Mouse (Mus musculus) thymus, adult 2 months (tissue): Measurements from ENCODE around the gene Krcc1. TPM values are rescaled to one million over a fixed set of nuclear protein-coding genes. Genes with fewer than 3 reads are reported as not detected.
"Not testable (repeated sequence)": the region's sequence is repeated elsewhere in the genome, so short reads cannot be mapped to it uniquely, and the experiment has no call there.

Source experiments
- DNase-seq: peaks from one replicate; pipeline ENCODE4 v3.0.0; 2021
- H3K27ac ChIP-seq: fragments of 200-500 bp; 2 replicates; pipeline ENCODE4 v1.5.1; 2012; ENCODE audit warnings: low read length, control low read depth; ENCODE audit not compliant: control insufficient read depth, insufficient read depth
- H3K27me3 ChIP-seq: fragments of 200-500 bp; 2 replicates; pipeline ENCODE4 v1.6.1; 2012; ENCODE audit warnings: mild to moderate bottlenecking, low read length, moderate library complexity, mixed read lengths; ENCODE audit not compliant: control insufficient read depth, insufficient read depth
- H3K36me3 ChIP-seq: fragments of 200-500 bp; 2 replicates; pipeline ENCODE4 v1.6.1; 2012; ENCODE audit warnings: mild to moderate bottlenecking, low read length, moderate library complexity; ENCODE audit not compliant: control insufficient read depth, insufficient read depth
- H3K4me1 ChIP-seq: fragments of 200-500 bp; replicated peaks from 2 replicates; pipeline ENCODE4 v1.6.1; 2012; ENCODE audit warnings: low read length; ENCODE audit not compliant: control insufficient read depth, insufficient read depth
- H3K4me3 ChIP-seq: fragments of 200-500 bp; 2 replicates; pipeline ENCODE4 v1.5.1; 2012; ENCODE audit warnings: mild to moderate bottlenecking, low read length, control low read depth, moderate library complexity; ENCODE audit not compliant: control insufficient read depth, insufficient read depth
- CTCF ChIP-seq: fragments of 200-500 bp; IDR thresholded peaks from 2 replicates; pipeline ENCODE4 v1.5.1; 2012; ENCODE audit warnings: mild to moderate bottlenecking, control low read depth, low read length, moderate library complexity, borderline replicate concordance; ENCODE audit not compliant: control insufficient read depth, poor library complexity, insufficient read depth; ENCODE audit errors: extremely low read depth
- POLR2A ChIP-seq: fragments of 200-500 bp; IDR thresholded peaks from 2 replicates; pipeline ENCODE4 v1.6.1; 2012; ENCODE audit warnings: mild to moderate bottlenecking, low read length, control low read depth, moderate library complexity; ENCODE audit not compliant: control insufficient read depth, poor library complexity, insufficient read depth; ENCODE audit errors: extremely low read depth
- WGBS: fragments of 180-500 bp; shearing (Covaris S2); methylation state at CpG from one replicate; pipeline ENCODE4 v1.1.7; 2018; 5-methylcytosine and 5-hydroxymethylcytosine counted together
- polyA plus RNA-seq: library from polyadenylated mRNA; depleted of rRNA; stranded (reverse); fragments of >200 nt; gene quantifications from 2 replicates; pipeline ENCODE4 v1.2.3, GENCODE M21; 2012

Gene Krcc1
- polyA plus RNA-seq, 1 experiment: 8.9 TPM

DNA sequence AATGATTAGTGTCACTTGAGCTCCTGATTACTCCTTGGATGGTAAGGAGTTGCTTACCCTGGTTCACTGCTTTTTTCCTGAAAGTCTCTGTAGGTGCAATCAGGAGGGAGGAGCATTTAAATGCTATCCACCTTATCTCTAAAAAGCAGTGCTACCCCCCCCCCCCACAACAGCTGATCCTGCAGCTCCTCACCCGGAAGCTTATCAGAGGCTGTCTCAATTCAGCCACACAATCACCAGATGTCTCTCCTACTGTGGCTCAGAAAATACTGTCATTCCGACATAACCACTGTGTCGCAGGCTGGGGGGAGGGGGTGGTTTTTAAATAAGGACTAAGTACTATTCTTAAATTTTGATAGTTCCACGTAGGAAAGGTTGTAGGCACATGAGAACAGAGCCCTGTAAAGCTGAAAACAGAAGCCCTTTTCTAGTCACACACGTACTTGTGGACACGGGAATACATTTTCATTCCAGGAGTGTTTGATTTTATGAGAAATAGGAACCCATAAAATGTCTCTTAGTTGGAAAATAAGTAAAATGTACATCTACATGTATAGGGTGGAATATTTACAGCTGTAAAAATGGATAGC lies 11.3 kb upstream of the Krcc1 start:
- peak; percentile 11 for DNase-seq
- Histone ChIP-seq H3K36me3 (no peaks in the 10 kb centered on the region), H3K27me3 (no peaks in the 10 kb centered on the region), H3K27ac (no peak overlapping the region), H3K4me3 (no peak overlapping the region), H3K4me1 (peaks cover 3% of the 10 kb centered on the region; the same call in 1 of the 2 replicates)
- TF ChIP-seq CTCF (no peak), POLR2A (no peak)
- 31% methylated on average over 6 of the region's 6 CpGs for WGBS

DNA sequence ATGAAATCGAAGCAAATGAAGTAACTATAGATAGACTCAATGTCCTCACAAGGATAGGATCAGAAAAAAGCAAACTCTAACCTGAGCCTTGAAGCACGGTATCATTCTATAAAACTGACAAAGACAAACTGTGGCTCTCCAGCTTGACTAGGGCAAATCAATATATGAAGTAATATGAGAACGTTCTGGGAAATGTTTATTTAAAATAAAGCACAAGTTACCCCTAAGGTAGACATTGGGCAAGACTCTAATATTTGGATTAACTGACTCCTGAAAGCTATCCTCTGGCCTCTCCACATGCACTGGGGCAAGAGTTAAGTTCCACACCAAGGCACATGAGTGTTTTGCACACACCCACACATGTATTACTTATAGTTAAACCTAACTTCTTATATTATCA lies 10.4 kb upstream of the Krcc1 start:
- Histone ChIP-seq H3K27me3 (no peaks in the 10 kb centered on the region), H3K4me1 (peaks cover 3% of the 10 kb centered on the region; the same call in 1 of the 2 replicates), H3K27ac (no peak overlapping the region), H3K36me3 (no peaks in the 10 kb centered on the region), H3K4me3 (no peak overlapping the region)
- no peak for DNase-seq
- WGBS: 94% methylated on average over 3 of the region's 3 CpGs
- TF ChIP-seq CTCF (no peak), POLR2A (no peak)

DNA sequence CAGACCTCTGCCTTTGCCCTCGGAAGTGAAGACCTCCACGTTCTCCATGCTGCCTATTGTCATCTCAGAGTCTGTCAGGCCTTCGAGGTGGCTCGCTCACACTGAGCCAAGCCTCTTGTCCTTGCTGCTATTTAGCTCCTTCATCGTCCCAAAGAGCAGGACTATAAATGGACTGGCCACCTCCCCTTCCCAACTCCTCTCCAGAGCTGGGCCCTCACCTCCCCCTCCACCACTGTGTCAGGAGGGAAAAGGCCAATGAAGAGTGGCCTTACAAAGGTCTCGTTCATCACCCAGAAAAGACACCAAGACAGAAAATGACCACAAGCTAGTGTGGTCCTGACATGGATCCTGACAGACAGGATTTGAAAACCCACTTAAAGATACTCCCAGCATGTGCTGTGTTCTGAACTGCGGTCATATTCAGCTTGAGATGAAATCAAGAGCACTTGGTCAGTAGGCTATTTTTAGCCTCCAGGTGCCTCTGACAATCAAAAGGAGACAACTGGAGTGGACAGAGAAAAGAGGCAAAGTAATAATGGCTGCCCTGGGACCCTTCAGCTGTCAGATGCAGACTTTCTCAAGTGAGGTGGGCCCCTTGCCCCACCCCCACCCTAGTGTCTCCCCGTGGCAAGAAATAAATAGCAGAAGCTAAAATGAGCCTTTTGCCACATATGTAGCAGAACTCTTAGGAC lies 9.2 kb upstream of the Krcc1 start:
- no peak overlapping the region for H3K4me3 ChIP-seq
- H3K4me1 ChIP-seq: peaks cover 3% of the 10 kb centered on the region; the same call in 1 of the 2 replicates
- H3K27me3 ChIP-seq: no peaks in the 10 kb centered on the region
- no peaks in the 10 kb centered on the region for H3K36me3 ChIP-seq
- no peak for DNase-seq
- no peak overlapping the region for H3K27ac ChIP-seq
- WGBS: 90% methylated on average over 8 of the region's 8 CpGs
- TF ChIP-seq CTCF (no peak), POLR2A (no peak)

DNA sequence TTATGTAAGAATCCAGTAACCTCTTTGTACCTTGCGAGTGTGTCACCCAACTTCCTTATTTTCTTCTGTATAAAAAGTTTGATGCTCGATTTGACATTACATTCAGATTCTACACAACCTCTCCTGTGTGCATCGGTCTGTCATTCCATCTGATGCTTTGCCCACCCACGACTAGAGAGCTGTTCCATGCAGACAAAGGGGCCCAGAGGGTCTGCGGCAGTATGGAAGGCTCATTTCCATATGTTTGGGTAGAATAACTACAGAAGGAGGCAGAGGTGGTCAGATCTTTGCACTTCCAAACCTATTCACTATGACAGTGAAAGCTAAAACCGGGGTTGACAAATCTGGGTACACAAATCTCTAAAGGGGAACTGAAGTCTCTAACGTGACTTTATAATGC lies 3.9 kb upstream of the Krcc1 start:
- not testable (repeated sequence) for H3K27me3 ChIP-seq, H3K4me3 ChIP-seq, DNase-seq, H3K27ac ChIP-seq, H3K36me3 ChIP-seq
- 85% methylated on average over 7 of the region's 7 CpGs for WGBS
- peaks cover 12% of the 10 kb centered on the region for H3K4me1 ChIP-seq

DNA sequence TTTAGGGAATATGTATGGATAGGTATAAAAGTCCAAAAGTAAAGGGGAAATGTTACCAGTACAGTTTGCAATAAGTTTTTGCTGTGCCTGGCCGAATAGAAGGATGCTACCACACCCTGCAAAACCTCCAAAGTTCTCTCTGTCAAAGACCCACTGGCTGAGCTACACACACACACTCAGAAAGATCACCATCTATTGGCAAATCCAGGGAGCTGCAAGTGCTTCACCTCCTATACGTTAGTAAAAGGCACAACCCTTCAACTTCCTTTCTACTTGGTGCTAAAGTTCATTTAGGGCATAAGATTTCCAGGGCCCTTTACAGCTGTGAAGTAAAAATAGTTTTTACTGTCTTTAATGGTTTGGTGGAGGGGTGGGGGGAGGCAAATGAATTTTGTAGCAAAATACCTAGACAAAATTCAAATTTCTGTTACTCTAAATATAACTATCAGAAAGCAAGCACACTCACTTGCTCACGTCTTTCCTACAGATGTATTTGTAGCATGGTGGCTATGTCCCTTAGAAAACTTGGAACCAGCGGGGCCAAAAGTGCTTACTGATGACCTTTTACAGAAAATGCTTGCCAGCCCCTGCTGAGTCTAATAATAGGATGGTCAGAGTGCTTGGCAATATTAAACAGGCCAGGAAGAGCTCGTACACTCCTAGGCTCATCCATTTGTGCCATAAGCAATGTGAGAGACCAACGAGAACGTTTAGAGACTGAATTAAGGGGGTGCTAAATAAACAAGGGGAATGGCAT lies 2.4 kb upstream of the Krcc1 start:
- Histone ChIP-seq H3K4me3 (no peak overlapping the region), H3K27ac (no peak overlapping the region), H3K27me3 (no peaks in the 10 kb centered on the region), H3K36me3 (no peaks in the 10 kb centered on the region), H3K4me1 (peaks cover 13% of the 10 kb centered on the region)
- WGBS: 71% methylated on average over 7 of the region's 7 CpGs
- peak; percentile 61 for DNase-seq
- no peak for TF ChIP-seq CTCF
- no peak for TF ChIP-seq POLR2A

DNA sequence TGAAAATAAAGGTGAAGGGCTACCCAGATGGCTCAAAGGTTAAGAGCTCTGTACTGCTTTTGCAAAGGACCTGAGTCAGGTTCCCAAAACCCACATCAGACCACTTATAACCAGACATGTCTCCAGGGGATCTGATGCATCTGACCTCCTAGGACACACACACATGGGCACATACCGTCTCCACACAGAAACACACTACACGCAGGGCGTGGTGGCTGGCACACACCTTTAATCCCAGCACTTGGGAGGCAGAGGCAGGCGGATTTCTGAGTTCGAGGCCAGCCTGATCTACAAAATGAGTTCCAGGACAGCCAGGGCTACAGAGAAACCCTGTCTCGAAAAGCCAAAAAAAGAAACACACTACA lies 1.8 kb upstream of the Krcc1 start:
- 95% methylated on average over 6 of the region's 6 CpGs for WGBS
- H3K4me3 ChIP-seq, H3K27me3 ChIP-seq, DNase-seq, H3K27ac ChIP-seq, H3K36me3 ChIP-seq: not testable (repeated sequence)
- H3K4me1 ChIP-seq: peaks cover 15% of the 10 kb centered on the region
